Mouse (Mus musculus) lung, adult 2 months (tissue): ENCODE data around the gene Tesk1. TPM values are rescaled to one million over a fixed set of nuclear protein-coding genes. Genes with fewer than 3 reads are reported as not detected.

Source experiments
- DNase-seq: peaks from one replicate; pipeline ENCODE4 v3.0.0; 2022
- H3K4me1 ChIP-seq: fragments of 200-500 bp; 2 replicates; pipeline ENCODE4 v1.6.1; 2011; ENCODE audit warnings: low read length; ENCODE audit not compliant: control insufficient read depth, insufficient read depth
- H3K4me3 ChIP-seq: fragments of 200-500 bp; replicated peaks from 2 replicates; pipeline ENCODE3; 2011; ENCODE audit warnings: low read depth, mild to moderate bottlenecking, control low read depth, low read length; ENCODE audit errors: extremely low read depth
- CTCF ChIP-seq: fragments of 200-500 bp; IDR thresholded peaks from 2 replicates; pipeline ENCODE4 v1.5.1; 2011; ENCODE audit warnings: mild to moderate bottlenecking, low read length, control low read depth; ENCODE audit not compliant: insufficient read depth
- POLR2A ChIP-seq: fragments of 200-500 bp; IDR thresholded peaks from 2 replicates; pipeline ENCODE4 v1.6.1; 2011; ENCODE audit warnings: low read depth, mild to moderate bottlenecking, control low read depth, low read length, borderline replicate concordance; ENCODE audit errors: extremely low read depth
- WGBS: fragments of 180-500 bp; shearing (Covaris S2); methylation state at CpG from one replicate; pipeline ENCODE4 v1.1.7; 2018; 5-methylcytosine and 5-hydroxymethylcytosine counted together
- polyA plus RNA-seq: library from polyadenylated mRNA; depleted of rRNA; stranded (reverse); fragments of >200 nt; gene quantifications from 2 replicates; pipeline ENCODE4 v1.2.3, GENCODE M21; 2012

Gene Tesk1
- polyA plus RNA-seq, 1 experiment, result 83.9 TPM

- no peak for DNase-seq
Observed at GRCm38 (mm10) chr4:43443511-43443910, 1.8 kb downstream of the Tesk1 start.

GRCm38 (mm10) chr4:43447251-43447650 lies 5.5 kb downstream of the Tesk1 start:
- no peak for DNase-seq

More at GRCm38 (mm10) chr4:43443511-43443910, 1.8 kb downstream of the Tesk1 start:
- WGBS, result 1% methylated on average over 27 of the region's 28 CpGs
- peak overlapping the region; percentile 83 for H3K4me3 ChIP-seq
- TF ChIP-seq CTCF (no peak), POLR2A (no peak)
- H3K4me1 ChIP-seq, result no peaks in the 10 kb centered on the region; the same call in 1 of the 2 replicates

GRCm38 (mm10) chr4:43448554-43448953 lies 6.8 kb downstream of the Tesk1 start:
- no peak overlapping the region for H3K4me3 ChIP-seq
- peaks cover 4% of the 10 kb centered on the region; the same call in 1 of the 2 replicates for H3K4me1 ChIP-seq
- no peak for TF ChIP-seq CTCF
- TF ChIP-seq POLR2A, result no peak
- no peak for DNase-seq
- 76% methylated on average over 3 of the region's 3 CpGs for WGBS

More at GRCm38 (mm10) chr4:43447251-43447650, 5.5 kb downstream of the Tesk1 start:
- H3K4me3 ChIP-seq, result no peak overlapping the region
- H3K4me1 ChIP-seq, result no peaks in the 10 kb centered on the region; the same call in 1 of the 2 replicates
- TF ChIP-seq CTCF (no peak), POLR2A (no peak)
- 75% methylated on average over 13 of the region's 13 CpGs for WGBS

- WGBS, result 46% methylated on average over 11 of the region's 11 CpGs
- Histone ChIP-seq H3K4me3 (no peak overlapping the region), H3K4me1 (peaks cover 4% of the 10 kb centered on the region; the same call in 1 of the 2 replicates)
- no peak for TF ChIP-seq CTCF
- TF ChIP-seq POLR2A, result no peak
- DNase-seq, result no peak
Observed at GRCm38 (mm10) chr4:43452315-43452714, 10.6 kb downstream of the Tesk1 start.

GRCm38 (mm10) chr4:43453413-43453812 lies 11.7 kb downstream of the Tesk1 start:
- peak overlapping the region; percentile 10 for H3K4me3 ChIP-seq
- TF ChIP-seq CTCF (no peak), POLR2A (no peak)
- no peak for DNase-seq
- H3K4me1 ChIP-seq, result peaks cover 4% of the 10 kb centered on the region; the same call in 1 of the 2 replicates
- 3% methylated on average over 18 of the region's 18 CpGs for WGBS

GRCm38 (mm10) chr4:43454041-43454836 lies 12.5 kb downstream of the Tesk1 start, which contains the start of gene Cd72:
Gene Cd72 (minus strand): TSS chr4:43454628.
- no peak for TF ChIP-seq POLR2A
- no peak for TF ChIP-seq CTCF
- peak within 1 kb of the TSS; percentile 37 for H3K4me3 ChIP-seq
- peaks cover 4% of the 10 kb centered on the region; the same call in 1 of the 2 replicates for H3K4me1 ChIP-seq
- no peak for DNase-seq
- WGBS, result 26% methylated on average over 20 of the region's 20 CpGs

- DNase-seq, result no peak
- H3K4me1 ChIP-seq, result peaks cover 4% of the 10 kb centered on the region; the same call in 1 of the 2 replicates
- H3K4me3 ChIP-seq, result no peak overlapping the region
- TF ChIP-seq CTCF, result no peak
- TF ChIP-seq POLR2A, result no peak
- WGBS, result 30% methylated on average over 4 of the region's 4 CpGs
Observed at GRCm38 (mm10) chr4:43456470-43456869, 14.7 kb downstream of the Tesk1 start.

GRCm38 (mm10) chr4:43457124-43457523 lies 15.4 kb downstream of the Tesk1 start:
- Histone ChIP-seq H3K4me1 (peaks cover 4% of the 10 kb centered on the region; the same call in 1 of the 2 replicates), H3K4me3 (no peak overlapping the region)
- TF ChIP-seq CTCF, result no peak
- no peak for TF ChIP-seq POLR2A
- no peak for DNase-seq
- WGBS, result 16% methylated on average over 8 of the region's 8 CpGs

- 84% methylated on average over 5 of the region's 5 CpGs for WGBS
- no peak for DNase-seq
- Histone ChIP-seq H3K4me1 (no peaks in the 10 kb centered on the region), H3K4me3 (no peak overlapping the region)
- TF ChIP-seq CTCF (no peak), POLR2A (no peak)
Observed at GRCm38 (mm10) chr4:43463102-43463501, 21.4 kb downstream of the Tesk1 start.
